Mouse (Mus musculus) brain, embryonic 14.5 days (tissue): ENCODE measurements at regions not wholly inside any gene's neighbourhood (a gene's known extent, or its start where the extent isn't known, plus 50 kb on each side); places are given as distances from the start of the nearest gene placed in this dataset.

Source experiments
- CTCF ChIP-seq: fragments of 200-500 bp; IDR thresholded peaks from 2 replicates; pipeline ENCODE4 v1.5.1; 2012; ENCODE audit warnings: inconsistent platforms, mild to moderate bottlenecking, moderate library complexity, borderline replicate concordance; ENCODE audit not compliant: insufficient read depth, insufficient read length; ENCODE audit errors: extremely low read depth
- POLR2A ChIP-seq: fragments of 200-500 bp; IDR thresholded peaks from 2 replicates; pipeline ENCODE4 v1.6.1; 2012; ENCODE audit warnings: mild to moderate bottlenecking, inconsistent platforms, borderline replicate concordance; ENCODE audit not compliant: poor library complexity, insufficient read depth, insufficient read length, severe bottlenecking; ENCODE audit errors: extremely low read depth

DNA sequence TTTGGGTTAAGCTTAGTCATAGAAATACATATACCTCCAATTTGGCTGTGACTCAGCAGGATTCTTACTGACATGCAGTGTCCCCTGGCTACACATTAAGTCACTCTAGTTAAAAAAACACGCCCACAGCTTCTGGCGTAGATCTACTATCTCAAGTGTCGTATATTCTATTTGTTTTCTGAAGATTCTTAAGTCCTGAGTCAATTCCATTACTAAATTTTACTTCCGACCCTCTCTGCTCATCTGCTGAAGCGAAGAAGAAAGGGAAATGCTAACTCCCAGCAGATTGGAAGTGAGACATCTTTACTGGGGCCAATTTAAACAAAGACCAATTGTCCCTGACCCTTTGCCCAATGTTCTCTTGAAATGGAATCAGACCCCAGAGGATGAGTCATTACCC, 80.4 kb upstream of the Sgk1 start:
- TF ChIP-seq POLR2A (no peak), CTCF (no peak)
